Mouse (Mus musculus) lung, embryonic 16.5 days (tissue): ENCODE measurements around the gene Itln1. TPM values are rescaled to one million over a fixed set of nuclear protein-coding genes. Genes with fewer than 3 reads are reported as not detected.

Source experiments
- ATAC-seq: fragments of 200-750 bp; cut with Nextera tagmentation; 2 replicates; pipeline ENCODE4 v1.8.0; 2017; ENCODE audit warnings: low read depth, mild to moderate bottlenecking, moderate library complexity
- H3K27ac ChIP-seq: fragments of 300-500 bp; sonication (generic); 2 replicates; pipeline ENCODE4 v1.5.1; 2014; ENCODE audit warnings: mild to moderate bottlenecking, control low read depth, low read length
- H3K27me3 ChIP-seq: fragments of 300-500 bp; sonication (generic); 2 replicates; pipeline ENCODE4 v1.6.1; 2014; ENCODE audit warnings: low read depth, low read length, mixed read lengths; ENCODE audit not compliant: control insufficient read depth, insufficient read depth
- H3K36me3 ChIP-seq: fragments of 300-500 bp; sonication (generic); 2 replicates; pipeline ENCODE4 v1.6.1; 2014; ENCODE audit warnings: low read length; ENCODE audit not compliant: control insufficient read depth, insufficient read depth
- H3K4me1 ChIP-seq: fragments of 300-500 bp; sonication (generic); replicated peaks from 2 replicates; pipeline ENCODE4 v1.6.1; 2014; ENCODE audit warnings: low read length, mixed read lengths; ENCODE audit not compliant: control insufficient read depth, insufficient read depth
- H3K4me2 ChIP-seq: fragments of 300-500 bp; sonication (generic); 2 replicates; pipeline ENCODE4 v1.6.1; 2014; ENCODE audit warnings: low read depth, low read length, control low read depth
- H3K4me3 ChIP-seq: fragments of 300-500 bp; sonication (generic); 2 replicates; pipeline ENCODE4 v1.5.1; 2014; ENCODE audit warnings: mild to moderate bottlenecking, low read length, control low read depth
- H3K9ac ChIP-seq: fragments of 300-500 bp; sonication (generic); 2 replicates; pipeline ENCODE4 v1.6.1; 2014; ENCODE audit warnings: low read length, control low read depth
- H3K9me3 ChIP-seq: fragments of 300-500 bp; sonication (generic); 2 replicates; pipeline ENCODE4 v1.6.1; 2016; ENCODE audit warnings: low read length; ENCODE audit not compliant: control insufficient read depth
- WGBS: fragments of 180-500 bp; shearing (Covaris S2); extraction: QIAGEN DNeasy Blood & Tissue Kit; methylation state at CpG from one replicate; pipeline ENCODE4 v1.1.7; 2014; 5-methylcytosine and 5-hydroxymethylcytosine counted together
- polyA plus RNA-seq: library from polyadenylated mRNA; unstranded; fragments of >200 nt; fragmentation: Nextera tagmentation; extraction: Ambion mirVana; gene quantifications from 2 replicates; pipeline ENCODE4 v1.2.1, GENCODE M21; 2015

Itln1 gene
- not detected in 2 replicates for polyA plus RNA-seq

DNA sequence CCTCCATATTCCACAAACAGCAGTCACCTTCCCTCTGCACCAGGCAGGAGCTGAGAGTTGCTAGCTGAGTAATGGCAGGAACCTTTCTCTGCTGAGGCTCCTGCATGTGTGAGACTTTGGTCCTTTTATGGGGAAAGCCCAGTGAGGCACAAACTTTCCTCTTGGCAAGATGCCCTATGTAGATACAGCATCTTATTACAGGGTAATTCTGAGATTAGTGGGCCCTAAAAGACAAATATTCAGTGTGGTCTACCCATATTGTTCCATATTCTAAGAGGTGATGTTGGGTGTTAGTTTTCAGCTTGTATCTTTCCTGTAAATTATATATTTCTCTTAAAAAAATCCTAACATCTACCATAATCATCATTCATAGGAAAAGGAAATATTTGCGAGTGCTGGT lies at the start of gene Itln1:
Itln1 (minus strand) TSS at position 101 of the 400 bp plus-strand sequence.
- 0 out of 2 replicates have a peak, but pooled peaks cover 3% of the 10 kb centered on the region for H3K9me3 ChIP-seq
- H3K36me3 ChIP-seq, result no peaks in the 10 kb centered on the region
- H3K9ac ChIP-seq, result no peak within 1 kb of the TSS
- H3K4me2 ChIP-seq, result no peak within 1 kb of the TSS
- ATAC-seq, result no peak
- no peak within 1 kb of the TSS for H3K27ac ChIP-seq
- H3K27me3 ChIP-seq, result no peaks in the 10 kb centered on the region
- no peaks in the 10 kb centered on the region for H3K4me1 ChIP-seq
- WGBS, result 85% methylated on average over 1 of the region's 1 CpGs
- H3K4me3 ChIP-seq, result no peak within 1 kb of the TSS

DNA sequence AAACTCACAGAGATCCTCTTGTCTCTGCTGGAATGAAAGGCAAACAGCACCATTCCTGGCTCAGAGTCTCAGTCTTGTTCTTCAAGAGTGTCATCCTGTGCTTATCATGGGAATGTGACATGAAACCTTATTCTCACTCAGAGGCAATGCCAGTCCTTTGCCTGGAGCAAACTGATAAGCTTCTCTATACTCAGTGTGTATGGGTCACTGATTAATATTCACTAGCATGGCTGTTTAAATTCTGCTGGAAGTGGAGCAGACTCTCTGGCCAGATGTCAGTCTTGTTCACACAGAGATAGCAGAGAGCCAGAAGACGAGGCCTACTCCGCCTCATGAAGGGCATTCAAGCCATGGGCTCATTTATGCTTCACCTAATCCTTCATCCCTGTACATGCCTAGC lies 49.5 kb upstream of the Itln1 start:
- no peak for ATAC-seq
- no peaks in the 10 kb centered on the region for H3K9me3 ChIP-seq
- H3K4me1 ChIP-seq, result no peaks in the 10 kb centered on the region
- 63% methylated on average over 2 of the region's 2 CpGs for WGBS
- no peak overlapping the region for H3K9ac ChIP-seq
- no peak overlapping the region for H3K4me3 ChIP-seq
- H3K36me3 ChIP-seq, result no peaks in the 10 kb centered on the region
- no peaks in the 10 kb centered on the region for H3K27me3 ChIP-seq
- no peak overlapping the region for H3K27ac ChIP-seq
- no peak overlapping the region for H3K4me2 ChIP-seq

DNA sequence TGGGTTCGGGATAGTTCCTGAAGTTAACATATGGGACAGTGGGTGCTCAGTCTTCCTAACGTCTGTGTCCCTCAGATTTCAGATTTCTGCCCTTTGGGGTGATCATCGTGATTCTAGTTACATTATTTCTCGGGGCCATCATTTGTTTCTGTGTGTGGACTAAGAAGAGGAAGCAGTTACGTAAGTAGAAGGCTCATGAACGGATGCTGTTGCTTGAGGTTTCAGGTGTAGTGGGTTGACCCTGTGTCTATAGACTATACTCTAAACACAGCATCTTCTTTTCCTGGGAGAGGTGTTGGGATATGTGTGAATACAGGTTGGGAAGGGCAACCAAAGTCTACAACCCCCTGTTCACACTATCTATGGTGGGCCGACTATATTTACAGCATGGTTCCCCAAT lies 42.1 kb upstream of the Itln1 start:
- no peak for ATAC-seq
- no peak overlapping the region for H3K4me3 ChIP-seq
- H3K9me3 ChIP-seq, result no peaks in the 10 kb centered on the region
- WGBS, result 81% methylated on average over 7 of the region's 7 CpGs
- no peak overlapping the region for H3K27ac ChIP-seq
- no peaks in the 10 kb centered on the region for H3K4me1 ChIP-seq
- H3K27me3 ChIP-seq, result no peaks in the 10 kb centered on the region
- H3K36me3 ChIP-seq, result no peaks in the 10 kb centered on the region
- H3K4me2 ChIP-seq, result no peak overlapping the region
- H3K9ac ChIP-seq, result no peak overlapping the region

DNA sequence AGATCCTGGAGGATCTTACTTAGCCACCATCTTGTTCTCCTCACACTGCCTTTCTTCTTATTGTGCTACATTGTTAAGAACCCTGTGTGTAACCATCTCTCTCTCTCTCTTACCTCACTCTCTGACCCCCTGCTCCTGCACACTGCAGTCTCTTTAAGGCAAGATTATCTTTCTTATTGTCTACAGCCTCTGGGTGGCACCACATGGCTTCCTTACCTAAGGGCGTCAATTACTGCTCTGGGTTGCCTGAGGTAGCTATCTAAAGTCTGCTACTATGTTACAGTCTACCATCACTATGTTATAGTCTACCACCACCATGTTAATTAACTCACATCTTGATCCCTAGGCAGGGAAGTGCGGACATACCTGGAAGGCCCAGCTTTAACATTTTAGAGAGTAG lies 33.3 kb upstream of the Itln1 start:
- no peak for ATAC-seq
- Histone ChIP-seq H3K27ac (no peak overlapping the region), H3K9me3 (no peaks in the 10 kb centered on the region), H3K36me3 (no peaks in the 10 kb centered on the region), H3K4me1 (no peaks in the 10 kb centered on the region), H3K4me2 (no peak overlapping the region), H3K27me3 (no peaks in the 10 kb centered on the region), H3K9ac (no peak overlapping the region), H3K4me3 (no peak overlapping the region)
- WGBS, result 66% methylated on average over 2 of the region's 2 CpGs

DNA sequence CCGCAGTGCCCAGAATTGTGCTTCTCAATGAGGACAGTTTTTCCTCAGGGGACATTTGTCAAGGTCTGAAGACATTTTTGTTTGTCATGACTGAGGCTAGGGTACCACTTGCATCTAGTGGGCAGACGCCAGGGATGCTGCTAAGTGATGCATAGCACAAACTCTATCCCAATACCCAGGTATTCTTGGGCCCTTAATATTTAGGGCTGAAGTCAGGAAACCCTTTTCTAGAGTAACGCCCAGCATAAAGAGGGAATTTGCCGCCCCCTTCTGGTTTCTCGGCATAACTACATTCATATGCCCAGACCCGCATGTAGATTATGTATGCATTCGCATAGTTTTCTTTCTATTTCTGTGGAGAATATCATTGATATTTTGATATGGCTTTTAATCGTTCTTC lies 31.7 kb upstream of the Itln1 start:
- Histone ChIP-seq H3K4me1 (no peaks in the 10 kb centered on the region), H3K9ac (no peak overlapping the region), H3K9me3 (no peaks in the 10 kb centered on the region), H3K4me3 (no peak overlapping the region), H3K27ac (no peak overlapping the region), H3K36me3 (no peaks in the 10 kb centered on the region), H3K27me3 (no peaks in the 10 kb centered on the region), H3K4me2 (no peak overlapping the region)
- 0 out of 2 replicates have a peak, but pooled peaks have one; percentile 41 for ATAC-seq
- WGBS, result 21% methylated on average over 8 of the region's 8 CpGs

DNA sequence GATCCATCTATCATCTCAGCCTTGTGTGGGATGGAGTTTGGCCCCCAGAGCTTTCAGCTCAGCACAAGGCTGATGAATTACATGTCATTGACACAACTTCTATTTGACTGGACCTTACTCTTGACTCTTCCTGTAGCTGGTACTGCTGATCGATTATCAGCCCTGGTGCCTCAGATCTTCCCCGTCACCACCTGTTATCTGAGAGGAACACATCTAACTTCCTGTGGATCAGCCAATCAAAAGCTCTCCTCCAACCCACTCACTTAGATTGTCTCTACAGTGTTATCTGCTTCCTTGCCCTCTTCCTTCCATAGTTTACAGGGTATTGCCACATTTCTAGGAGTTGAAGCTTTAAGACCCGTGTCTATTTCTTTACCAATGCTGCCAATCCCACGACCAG lies 30.8 kb upstream of the Itln1 start:
- Histone ChIP-seq H3K27me3 (no peaks in the 10 kb centered on the region), H3K36me3 (no peaks in the 10 kb centered on the region), H3K4me1 (no peaks in the 10 kb centered on the region), H3K27ac (no peak overlapping the region), H3K4me3 (no peak overlapping the region), H3K4me2 (no peak overlapping the region), H3K9me3 (no peaks in the 10 kb centered on the region), H3K9ac (no peak overlapping the region)
- ATAC-seq, result no peak
- WGBS, result 42% methylated on average over 4 of the region's 4 CpGs

DNA sequence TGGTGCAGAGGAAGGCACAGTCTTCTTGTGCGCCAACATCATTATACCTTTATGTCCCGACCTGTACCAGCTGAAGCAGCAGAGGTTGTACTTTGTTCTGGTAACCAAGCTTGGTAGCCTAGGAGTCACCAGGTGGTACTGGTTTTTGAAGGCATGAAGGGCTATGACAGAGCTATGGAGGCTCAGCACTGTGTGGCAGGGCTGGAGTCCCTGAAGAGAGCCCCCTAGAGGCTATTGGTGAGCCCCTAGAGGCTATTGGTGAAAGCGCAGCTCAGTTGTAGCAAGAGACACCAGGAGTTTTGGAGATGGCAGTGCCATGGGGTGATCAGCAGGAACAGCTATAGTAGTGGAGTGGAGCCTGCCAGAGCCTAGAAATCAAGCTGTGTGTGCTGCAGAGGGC lies 29.2 kb upstream of the Itln1 start:
- 56% methylated on average over 3 of the region's 3 CpGs for WGBS
- H3K36me3 ChIP-seq, result no peaks in the 10 kb centered on the region
- no peak for ATAC-seq

DNA sequence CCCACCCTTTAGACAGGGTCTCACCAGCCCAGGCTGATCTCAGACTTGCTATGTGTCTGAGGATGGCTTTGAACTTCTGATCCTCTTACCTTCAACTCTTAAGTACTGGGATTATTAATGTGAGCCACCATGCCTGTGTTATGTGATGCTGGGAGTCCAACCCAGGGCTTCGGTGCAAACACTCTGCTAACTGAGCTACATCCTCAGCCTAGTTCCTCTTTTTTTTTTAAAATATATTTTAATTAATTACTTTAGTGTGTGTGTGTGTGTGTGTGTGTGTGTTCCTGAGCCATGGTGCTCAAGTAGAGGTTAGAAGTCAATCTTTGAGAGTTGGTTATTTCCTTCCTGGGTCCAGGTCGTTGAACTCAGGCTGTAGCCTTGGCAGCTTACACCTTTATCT lies 27.9 kb upstream of the Itln1 start:
- Histone ChIP-seq H3K4me3 (no peak overlapping the region), H3K4me1 (no peaks in the 10 kb centered on the region), H3K9ac (no peak overlapping the region), H3K9me3 (no peaks in the 10 kb centered on the region), H3K36me3 (no peaks in the 10 kb centered on the region), H3K27ac (no peak overlapping the region), H3K27me3 (no peaks in the 10 kb centered on the region), H3K4me2 (no peak overlapping the region)
- no peak for ATAC-seq
- 70% methylated on average over 2 of the region's 2 CpGs for WGBS

More for the DNA sequence above, 29.2 kb upstream of the Itln1 start:
- H3K4me3 ChIP-seq, result no peak overlapping the region
- H3K4me2 ChIP-seq, result no peak overlapping the region
- no peaks in the 10 kb centered on the region for H3K27me3 ChIP-seq
- no peak overlapping the region for H3K9ac ChIP-seq
- H3K4me1 ChIP-seq, result no peaks in the 10 kb centered on the region
- no peak overlapping the region for H3K27ac ChIP-seq
- H3K9me3 ChIP-seq, result no peaks in the 10 kb centered on the region

DNA sequence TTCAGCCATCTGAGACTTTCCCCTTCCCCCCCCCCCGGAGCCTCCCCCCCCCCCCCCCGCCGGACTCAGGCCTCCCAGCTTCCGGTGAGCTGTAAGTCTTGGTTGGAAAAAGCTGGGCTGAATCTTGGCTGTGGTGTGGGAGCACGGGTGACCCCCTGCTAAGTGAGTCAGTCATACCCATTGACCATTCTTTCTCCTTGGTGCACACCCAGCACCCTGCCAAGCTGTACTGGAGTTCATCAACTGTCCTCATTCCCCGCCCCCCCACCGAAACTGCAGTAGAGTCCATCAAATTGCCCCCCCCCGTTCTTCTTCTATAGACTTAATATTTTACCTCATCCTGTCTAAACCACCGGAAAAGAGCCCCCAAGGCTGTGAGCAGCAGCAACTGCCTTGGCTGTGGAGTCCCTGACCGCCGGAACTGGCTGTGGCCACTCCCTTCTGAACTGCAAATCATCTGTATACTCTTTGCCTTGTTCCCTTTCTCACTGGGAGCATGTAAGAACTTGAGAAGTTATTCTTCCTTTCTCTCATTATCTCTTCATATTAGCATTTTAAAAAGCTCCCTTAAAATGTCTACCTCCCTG lies 26.6 kb upstream of the Itln1 start:
- ATAC-seq, result no peak

DNA sequence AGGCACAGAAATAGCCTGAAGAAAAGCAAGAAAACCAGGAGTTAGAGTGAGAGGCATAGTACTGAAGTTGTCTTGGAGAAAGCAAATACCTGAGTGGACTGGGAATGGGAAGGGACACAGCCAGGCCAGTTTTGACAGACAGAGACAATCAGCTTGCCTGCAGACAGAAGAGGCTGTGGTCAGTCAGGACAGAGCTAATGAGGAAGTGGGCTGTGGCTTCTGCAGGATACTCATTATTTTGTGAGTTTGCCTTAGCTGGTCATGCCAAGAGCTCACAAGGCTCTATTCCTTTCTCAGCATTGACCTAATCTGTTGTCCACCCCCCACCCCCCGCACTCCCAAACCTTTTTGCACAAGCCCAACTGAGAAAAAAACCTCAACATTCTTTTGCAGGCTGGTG lies 26.1 kb upstream of the Itln1 start:
- Histone ChIP-seq H3K36me3 (no peaks in the 10 kb centered on the region), H3K4me2 (no peak overlapping the region), H3K9ac (no peak overlapping the region), H3K9me3 (no peaks in the 10 kb centered on the region), H3K4me3 (no peak overlapping the region), H3K4me1 (no peaks in the 10 kb centered on the region), H3K27me3 (no peaks in the 10 kb centered on the region), H3K27ac (no peak overlapping the region)
- 75% methylated on average over 1 of the region's 1 CpGs for WGBS
- ATAC-seq, result no peak

More for the DNA sequence above, 26.6 kb upstream of the Itln1 start:
- Histone ChIP-seq H3K4me3 (no peak overlapping the region), H3K4me1 (no peaks in the 10 kb centered on the region), H3K36me3 (no peaks in the 10 kb centered on the region), H3K9ac (no peak overlapping the region), H3K27ac (no peak overlapping the region), H3K4me2 (no peak overlapping the region), H3K27me3 (no peaks in the 10 kb centered on the region), H3K9me3 (no peaks in the 10 kb centered on the region)
- WGBS, result 53% methylated on average over 7 of the region's 11 CpGs
